Mouse (Mus musculus): ENCODE data around the gene Lsm4.

Gene Lsm4

DNA sequence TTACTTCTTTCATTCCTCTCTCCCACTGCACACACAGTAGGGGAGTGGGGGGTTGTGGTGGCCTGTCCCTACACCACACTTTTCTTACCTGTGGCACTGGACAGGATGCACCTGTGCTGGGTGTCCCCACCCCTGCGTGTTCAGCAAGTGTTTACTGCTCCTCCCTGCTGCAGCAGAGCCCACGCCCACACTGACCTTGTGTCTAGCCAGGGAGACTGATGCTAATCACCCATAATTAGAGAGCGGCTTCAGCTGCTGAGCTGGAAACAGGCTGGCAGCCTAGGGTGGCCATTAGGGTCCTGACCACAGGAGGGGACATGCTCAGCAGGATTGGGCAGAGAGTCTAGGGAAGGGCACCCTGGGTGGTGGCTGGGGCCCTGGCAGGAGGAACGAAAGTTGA is 1.7 kb downstream of the Lsm4 start:
- intact Hi-C loops (cut with DNase I) = no loop called here

DNA sequence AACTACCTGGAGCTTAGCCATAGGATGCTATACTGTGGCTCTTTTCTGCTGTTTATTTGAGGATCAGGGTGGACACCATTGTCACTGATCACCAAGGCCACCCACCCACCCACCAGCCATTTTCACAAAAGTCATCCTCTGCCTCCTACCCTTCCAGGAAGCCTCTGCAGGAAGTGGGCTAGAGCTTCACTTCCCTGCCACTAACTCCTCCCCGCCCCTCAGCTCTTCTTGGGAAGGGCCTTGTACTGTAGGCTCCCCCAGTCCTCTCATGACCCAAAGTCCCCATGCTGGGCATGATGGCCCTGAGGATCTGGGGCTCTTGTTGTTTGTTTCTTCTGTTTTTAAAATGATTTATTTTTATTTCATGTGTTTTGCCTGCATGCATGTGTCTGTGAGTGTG is 2.3 kb downstream of the Lsm4 start:
- intact Hi-C loops (cut with DNase I) = no loop called here

DNA sequence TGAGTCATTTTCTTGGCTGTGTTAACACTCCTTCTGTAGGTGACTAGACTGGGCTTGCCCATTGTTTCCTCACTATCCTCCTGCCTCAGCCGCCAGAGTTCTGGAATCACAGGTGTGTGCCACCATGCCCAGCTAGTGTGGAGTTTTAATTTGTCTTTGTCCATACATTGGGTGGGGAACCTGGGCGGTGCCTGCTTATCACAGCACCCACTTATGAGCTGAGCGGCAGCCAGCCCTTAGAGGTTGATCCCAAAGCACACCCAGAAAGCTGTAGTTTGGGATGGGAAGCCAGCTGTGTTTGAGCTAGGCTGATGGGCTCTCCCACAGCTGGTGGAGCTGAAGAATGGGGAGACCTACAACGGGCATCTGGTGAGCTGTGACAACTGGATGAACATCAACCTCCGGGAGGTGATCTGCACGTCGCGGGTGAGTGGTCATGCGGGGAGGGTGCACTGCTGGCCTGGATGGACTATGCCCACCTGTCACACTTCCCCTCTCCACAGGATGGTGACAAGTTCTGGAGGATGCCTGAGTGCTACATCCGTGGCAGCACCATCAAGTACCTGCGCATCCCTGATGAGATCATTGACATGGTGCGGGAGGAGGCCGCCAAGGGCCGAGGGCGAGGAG is 4.5 kb downstream of the Lsm4 start:
- intact Hi-C loops (cut with DNase I) = no loop called here

DNA sequence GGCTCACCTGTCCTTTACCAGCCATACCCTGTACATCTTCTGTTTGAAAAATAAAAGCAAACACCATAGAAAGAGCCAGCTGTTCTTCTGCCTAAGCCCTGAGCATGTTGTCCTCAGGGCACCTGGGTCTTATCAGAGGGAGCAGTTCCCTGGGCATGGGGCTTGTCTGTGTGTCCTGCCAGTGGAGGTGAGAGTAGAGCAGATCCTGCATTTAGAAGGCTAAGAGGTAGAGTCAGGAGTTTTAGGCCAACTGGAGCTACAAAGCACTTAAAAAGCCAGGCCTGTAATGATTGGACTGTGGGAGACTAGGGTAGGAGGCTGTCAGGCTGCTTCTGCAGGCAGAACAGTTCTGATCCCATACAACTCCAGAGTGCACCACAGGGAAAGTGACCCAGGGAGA is 5.6 kb downstream of the Lsm4 start:
- intact Hi-C loops (cut with DNase I) = no loop called here

DNA sequence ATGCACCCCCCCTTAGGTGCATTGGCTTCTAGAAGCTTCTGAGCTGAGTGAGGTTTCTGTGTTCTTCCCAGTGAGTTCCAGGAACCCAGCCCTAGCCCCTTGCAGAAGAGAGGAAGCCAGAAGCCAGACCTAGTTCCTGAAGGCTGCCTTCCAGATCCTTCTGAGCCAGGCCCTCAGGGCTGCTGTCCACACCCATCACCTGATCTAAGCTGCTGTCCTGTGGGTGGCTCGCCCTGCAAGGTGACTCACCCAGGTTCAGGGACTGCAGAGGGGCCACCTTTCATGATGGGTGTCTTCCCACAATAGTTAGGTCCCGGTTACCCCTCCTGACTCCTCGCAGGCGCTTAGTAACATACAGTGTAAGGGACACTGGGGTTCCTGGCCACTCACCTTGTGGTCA is 6.4 kb downstream of the Lsm4 start:
- intact Hi-C loops (cut with DNase I) = no loop called here

DNA sequence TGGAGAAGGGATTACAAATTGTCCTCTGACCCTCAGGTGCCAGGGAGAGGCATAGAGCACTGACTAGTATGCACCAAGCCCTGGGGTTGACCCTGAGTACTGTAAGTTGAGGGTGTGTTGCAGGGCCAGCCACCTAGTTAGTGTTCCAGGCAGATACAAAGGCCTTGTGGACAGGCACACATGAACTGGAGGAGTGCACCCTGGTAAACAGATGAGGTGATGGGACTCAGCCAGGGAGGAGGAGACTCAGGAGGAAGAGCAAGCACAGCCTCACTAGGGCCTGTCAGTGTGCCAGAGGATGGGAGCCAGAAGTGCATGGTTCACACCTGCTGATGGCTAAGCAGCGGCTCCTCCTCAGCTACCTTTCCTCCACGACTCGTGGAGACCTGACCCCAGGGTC is 7.0 kb downstream of the Lsm4 start:
- intact Hi-C loops (cut with DNase I) = no loop called here

DNA sequence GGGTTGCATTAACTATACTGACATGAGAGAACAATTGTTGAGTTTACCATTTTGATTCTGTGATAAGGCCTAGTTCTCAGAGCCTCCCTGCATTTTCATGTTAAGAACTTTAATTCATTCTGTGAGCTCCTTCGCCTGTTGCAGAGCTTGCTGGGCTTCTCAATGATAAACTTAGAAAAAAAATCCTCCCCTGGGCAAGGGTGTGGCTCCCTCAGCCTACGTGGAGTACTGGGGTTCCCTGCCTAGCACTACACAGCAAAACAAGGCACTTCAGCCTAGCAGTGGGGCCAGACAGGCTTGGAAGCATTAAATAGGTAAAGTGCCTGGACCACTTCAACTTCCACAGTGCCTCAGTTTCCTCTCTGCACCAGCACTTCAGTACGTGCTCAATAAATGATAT is 8.4 kb downstream of the Lsm4 start:
- intact Hi-C loops (cut with DNase I) = no loop called here

DNA sequence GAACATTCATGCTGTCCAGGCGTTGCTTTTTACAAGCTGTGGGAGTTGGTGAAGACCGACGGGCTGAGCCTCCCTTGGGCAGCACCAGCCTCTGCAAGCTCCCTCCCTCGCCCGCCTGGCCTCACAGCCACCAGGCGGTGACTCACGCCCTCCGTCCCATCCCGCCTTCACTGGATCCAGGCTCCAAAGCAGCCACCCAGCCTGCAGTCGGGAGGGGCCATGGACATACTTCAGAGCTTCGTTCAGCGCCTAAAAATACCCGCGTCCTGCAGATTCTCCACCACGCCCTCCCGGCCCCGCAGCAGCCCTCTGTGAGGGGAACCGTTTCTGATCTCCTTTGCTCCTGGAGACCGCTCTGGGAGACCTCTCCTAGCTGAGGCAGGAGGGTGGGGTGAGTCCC is 9.1 kb downstream of the Lsm4 start:
- intact Hi-C loops (cut with DNase I) = no loop called here

DNA sequence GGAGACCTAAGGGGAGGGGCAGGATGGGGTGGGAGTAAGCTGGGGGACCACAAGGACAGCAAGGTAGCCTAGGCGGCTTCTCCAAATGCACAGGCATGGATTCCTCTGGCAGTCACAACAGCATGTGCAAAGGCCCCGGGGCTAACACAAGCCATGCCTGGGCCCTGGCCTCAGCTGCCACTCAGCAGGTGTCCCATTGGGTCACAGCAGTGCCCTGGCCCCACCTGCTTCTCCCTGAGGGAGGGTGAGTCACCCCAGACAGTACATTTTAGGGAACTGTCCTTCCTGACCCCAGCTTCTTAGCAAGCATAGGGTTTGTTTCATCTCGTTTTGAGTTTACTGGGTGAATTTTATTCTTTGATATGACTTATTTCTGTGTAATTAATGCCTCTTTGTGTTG is 9.6 kb downstream of the Lsm4 start:
- intact Hi-C loops (cut with DNase I) = no loop called here

DNA sequence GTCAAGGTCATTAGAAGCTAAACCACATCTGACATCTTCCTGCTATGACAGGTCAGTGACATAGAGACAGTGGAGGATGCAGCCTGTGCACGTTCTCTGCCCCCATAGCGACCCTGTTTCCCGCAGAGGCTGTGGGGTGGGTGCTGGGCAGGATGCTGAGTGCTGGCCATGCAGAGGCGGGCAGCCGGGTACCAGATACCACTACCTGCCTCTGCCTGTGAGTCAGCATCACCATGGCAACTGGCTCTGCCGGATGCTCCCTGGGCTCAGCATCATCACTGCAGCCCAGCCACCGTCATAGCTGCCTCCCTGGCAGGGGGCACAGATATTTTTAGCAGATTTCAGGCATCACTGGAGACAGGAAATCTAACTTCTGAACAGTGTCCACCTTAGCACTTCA is 11.2 kb downstream of the Lsm4 start:
- intact Hi-C loops (cut with DNase I) = no loop called here

DNA sequence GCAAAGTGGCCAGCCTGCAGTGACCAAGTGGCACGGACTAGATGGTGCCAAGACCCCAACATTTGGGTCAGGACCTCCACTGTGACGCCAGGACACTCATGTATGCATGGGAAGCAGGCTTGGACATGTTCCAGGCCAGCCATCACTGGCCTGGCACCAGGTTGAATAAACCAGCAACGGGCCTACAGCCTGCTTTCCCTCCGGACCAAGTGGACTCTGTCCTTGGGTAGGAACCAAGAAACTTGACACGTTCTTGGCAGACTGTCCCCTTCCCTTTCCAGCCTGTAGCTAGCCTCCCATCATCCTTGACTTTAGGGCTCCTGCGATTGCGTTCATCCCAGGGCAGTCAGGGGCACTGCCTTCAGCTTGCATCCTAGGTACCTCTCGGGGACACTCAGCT is 14.5 kb downstream of the Lsm4 start:
- intact Hi-C loops (cut with DNase I) = no loop called here

DNA sequence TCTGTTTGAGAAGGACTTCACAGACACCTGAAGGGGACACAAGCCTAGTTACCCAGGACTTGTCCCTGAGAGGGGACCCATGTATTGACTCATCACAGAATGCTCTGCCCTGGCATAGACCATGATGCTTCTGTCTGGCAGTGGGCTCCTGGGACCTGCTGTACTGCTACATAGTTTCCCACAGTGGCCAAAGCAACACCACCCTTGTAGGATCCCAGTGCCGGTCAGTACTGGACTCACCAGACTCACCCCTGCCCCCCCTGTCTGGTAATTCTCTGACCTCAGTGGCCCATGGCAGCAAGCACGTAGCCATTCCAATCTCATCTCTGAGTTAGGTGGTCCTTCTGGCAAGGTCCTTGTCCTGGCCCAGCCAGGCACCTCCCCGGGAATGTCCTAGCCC is 15.1 kb downstream of the Lsm4 start:
- intact Hi-C loops (cut with DNase I) = no loop called here

DNA sequence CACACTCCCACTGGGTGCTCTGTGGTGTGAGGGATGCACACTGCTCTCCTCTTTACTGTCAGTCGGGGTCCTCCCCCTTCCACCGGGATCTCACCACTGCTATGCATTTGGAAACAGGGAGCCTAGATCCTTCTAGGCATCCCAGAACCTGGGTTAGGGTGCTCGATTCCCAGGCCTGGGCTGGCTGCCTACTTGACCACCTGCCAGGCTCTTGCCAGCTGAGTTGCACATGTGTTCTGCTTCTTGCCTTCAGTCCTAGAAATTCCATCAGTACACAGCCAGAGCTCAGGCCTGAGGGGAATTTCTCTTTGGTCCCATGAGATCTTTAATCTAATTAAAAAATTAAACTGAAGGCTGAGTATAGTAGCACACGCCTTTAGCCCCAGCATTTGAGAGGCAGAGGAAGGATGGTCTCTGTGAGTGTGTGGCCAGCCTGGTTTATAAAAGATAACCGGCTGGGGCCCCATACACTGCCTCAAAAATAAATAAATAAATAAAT is 16.9 kb downstream of the Lsm4 start:
- intact Hi-C loops (cut with DNase I) = no loop called here

DNA sequence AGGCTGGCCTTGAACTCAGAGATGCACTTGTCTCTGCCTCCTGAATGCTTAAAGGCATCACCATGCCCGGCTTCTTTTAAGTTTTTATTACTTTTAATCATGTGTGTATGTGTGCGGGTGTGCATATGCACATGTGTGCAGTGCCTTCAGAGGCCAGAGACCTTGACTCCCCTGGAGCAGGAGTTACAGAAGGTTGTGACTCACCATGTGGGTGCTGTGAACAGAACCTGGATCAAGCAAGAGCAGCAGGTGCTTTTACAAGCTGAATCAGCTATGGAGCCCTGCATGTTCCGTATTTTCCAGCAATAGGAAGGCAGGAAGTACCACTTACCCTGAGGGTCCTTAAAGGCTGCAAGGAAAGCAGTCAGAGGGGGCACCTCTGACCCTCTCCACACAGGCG is 18.2 kb downstream of the Lsm4 start:
- intact Hi-C loops (cut with DNase I) = no loop called here

DNA sequence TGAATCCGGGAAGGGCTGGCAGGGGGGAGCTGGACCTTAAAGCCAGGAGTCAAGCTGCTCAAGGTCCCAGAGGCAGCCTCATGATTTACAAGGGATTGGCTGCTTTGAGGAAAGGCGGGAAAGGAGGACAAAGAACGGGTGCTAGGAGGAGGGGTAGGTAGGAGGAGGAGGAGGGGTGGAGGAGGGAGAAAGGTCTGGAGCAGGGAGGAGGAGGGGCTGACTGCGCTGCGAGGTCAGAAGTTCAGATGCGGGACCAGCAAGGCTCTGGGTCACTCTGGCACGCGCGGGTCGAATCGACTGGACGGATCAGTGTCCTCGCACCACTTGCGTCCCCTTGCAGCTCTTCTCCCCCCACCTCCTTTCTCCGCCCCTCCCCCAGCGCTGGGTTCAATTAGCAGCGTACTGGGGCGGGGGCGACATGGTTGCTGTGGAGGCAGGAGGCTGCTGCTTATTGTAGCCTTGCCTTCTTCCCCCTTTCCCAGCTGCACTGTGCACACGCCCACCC is 18.7 kb downstream of the Lsm4 start:
- intact Hi-C loops (cut with DNase I) = no loop called here

DNA sequence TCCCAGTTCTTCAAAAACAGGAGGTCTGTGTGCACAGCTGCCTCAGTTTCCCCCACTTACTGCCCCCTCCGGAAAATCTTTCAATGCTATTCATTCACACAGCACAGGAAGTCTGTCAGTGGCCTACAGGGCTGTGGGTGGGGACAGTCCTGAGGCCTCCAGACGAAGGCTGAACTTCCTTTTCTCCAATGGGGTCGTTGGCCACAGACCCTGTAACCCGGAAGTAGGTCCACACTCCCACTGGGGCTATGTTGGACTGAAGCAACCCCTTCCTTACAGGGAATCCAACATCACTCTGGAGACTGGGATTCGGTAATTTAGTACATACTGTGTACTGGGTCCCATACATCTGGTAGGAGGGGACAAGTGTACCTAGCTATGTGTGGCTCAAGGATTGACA is 20.6 kb downstream of the Lsm4 start:
- intact Hi-C loops (cut with DNase I) = no loop called here

DNA sequence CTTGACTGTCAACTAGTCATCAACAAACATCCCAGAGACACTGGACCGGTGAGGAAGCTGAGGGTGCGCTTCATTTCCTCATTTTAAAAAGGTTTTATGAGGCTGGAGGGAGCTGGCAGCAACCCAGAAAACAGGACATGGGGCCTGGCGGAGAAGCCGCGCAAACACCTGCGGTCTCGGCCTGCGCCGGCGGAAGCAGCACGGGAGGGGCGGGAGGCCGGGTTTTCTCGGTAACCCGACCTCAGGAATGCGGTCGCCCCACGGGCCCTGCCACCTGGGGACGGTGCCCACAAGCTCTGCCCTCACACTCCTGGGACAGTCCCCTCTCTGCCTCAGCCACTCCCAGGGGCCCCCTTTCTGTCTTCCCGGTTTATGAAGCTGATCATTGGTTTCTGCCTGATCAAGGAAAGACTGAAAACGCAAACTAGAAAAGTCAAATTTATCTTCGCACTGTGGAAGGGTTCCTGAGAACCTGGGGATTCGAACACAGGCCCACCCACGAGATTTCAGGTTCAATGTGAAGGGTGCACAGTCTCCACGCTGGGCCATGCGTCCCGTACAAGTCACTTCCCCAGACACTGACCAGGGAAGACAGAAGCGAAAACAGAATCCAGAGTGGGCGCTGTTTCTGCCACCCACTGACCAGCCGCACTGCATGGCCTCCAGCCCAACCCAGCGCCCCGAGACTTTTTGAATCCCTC is 22.4 kb downstream of the Lsm4 start:
- intact Hi-C loops (cut with DNase I) = no loop called here

DNA sequence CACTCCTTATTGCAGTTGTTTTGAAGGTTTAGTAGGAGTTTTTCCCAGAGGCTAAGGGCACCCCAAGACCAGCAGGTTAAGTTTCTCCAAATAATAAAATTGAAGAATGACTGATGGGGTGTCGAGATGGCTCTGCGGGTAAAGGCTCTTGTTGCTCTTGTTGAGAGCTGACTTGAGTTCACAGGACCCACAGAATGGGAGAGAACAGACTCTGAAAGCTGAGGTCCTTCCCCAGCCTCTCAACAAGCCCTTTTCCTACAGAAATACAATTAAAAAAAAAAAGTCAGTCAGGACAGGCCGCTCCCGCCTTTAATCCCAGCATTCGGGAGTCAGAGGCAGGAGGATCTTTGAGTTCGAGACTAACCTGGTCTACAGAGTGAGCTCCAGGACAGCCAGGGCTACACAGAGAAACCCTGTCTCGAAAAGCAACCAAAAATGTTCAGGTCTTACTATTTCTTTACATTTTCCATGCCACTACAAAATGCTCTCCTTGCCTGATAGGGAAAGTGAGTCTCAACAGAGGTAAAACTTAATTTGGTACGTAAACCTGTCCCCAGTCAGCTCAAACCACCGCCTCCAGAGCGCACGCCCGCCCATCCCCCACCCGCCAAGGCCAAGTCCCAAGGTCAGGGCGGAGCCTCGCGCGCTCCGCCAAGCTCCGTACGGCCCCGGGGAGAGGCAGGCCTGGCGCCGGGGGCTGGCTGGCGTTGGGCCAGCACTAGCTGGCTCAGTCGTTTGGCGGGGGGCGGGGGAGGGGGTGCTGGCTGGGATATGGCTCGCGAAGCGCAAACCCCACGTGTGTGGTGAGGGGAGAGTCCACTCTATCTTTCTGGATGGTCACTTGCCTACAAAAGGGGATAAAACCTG is 23.2 kb downstream of the Lsm4 start:
- intact Hi-C loops (cut with DNase I) = no loop called here

DNA sequence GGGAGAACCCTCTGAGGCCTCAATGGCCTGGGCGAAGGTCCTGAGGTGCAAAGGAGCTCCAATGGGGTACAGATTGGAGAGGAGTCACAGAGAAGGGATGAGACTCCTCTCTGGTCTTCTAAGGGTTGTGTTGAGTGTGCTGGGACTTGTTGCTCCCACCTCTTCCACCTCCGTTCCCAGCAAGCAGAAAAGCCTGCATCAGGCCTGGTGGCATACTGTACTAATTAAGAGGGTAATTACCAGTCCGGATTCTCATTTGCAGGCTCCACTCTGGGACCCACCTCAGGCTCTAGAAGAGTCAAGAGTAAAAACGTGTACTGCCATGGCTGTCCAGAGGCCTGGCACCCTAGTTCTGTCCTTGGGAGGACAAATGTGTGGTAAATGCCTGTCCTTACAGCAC is 23.9 kb downstream of the Lsm4 start:
- intact Hi-C loops (cut with DNase I) = no loop called here

DNA sequence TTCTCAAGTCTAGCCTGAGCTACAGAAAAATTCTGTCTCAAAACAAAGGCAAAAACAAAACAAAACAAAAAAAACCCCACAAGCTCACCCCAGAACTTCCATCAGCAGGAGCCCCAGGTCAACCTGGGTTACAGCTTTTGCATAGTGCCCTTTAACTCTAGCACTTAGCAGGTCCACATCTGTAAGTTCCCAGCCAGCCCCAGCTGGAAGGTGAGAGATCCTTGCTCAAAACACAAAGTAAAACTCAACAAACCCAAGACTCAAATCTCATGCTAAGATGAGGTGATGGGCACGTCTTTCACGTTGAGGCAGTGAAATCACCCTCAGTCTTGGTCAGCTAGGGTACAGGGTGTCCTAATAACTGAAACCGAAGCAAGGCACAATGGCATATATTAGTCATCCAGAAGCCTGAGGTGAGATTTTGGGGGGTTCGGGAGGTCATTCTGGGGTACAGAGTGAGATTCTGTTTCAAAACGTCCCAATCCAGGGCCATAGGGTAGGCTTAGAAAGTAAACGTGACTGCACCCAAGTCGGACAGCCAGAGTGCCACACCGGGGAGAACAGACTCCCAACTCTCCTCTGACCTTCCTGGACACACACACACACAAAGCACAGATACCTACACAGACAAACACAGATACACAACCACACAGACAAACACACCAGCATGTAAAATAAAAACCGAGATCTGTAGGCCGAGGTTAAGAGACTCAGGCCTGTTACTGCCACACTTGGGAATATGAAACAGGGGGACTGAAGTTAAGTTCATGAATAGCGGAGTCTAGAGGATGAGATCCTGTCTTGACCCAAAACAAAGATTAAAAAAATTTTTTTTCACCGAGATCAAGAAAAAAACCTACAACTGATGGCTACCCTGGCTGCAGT is 24.6 kb downstream of the Lsm4 start:
- intact Hi-C loops (cut with DNase I) = no loop called here
